Mouse (Mus musculus) lung, postnatal 0 days (tissue): ENCODE data around the gene Naa16.

ENCODE experiments used
- CTCF ChIP-seq: IDR thresholded peaks from 2 replicates; pipeline ENCODE4 v1.5.1; 2016; ENCODE audit warnings: antibody characterized with exemption, mild to moderate bottlenecking
- EP300 ChIP-seq: IDR thresholded peaks from 2 replicates; pipeline ENCODE4 v1.6.1; 2016; ENCODE audit warnings: antibody characterized with exemption, mild to moderate bottlenecking, control low read depth

DNA sequence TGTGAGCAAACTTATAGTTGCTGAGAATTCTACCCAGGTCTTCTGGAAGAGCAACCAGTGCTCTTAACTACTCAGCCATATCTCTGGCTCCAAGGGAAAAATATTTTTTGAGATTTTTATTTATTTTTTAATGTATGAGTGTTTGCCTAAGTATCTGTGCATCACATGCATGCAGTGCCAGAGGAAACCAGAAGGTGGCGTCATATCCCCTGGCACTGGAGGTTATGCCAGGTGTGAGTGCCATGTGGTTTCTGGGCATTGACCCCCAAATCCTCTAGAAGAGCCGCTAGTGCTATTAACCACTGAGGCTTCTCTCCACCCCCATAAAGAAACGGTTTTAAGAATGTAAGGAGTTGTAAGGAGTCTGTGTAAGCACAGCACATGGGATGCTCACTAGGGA, 102.3 kb downstream of the Naa16 start:
- TF ChIP-seq CTCF = peak; percentile 69
- TF ChIP-seq EP300 = no peak
